Comparison of ENCODE assay signal across 31 mouse cellular contexts in the genomic region with DNA sequence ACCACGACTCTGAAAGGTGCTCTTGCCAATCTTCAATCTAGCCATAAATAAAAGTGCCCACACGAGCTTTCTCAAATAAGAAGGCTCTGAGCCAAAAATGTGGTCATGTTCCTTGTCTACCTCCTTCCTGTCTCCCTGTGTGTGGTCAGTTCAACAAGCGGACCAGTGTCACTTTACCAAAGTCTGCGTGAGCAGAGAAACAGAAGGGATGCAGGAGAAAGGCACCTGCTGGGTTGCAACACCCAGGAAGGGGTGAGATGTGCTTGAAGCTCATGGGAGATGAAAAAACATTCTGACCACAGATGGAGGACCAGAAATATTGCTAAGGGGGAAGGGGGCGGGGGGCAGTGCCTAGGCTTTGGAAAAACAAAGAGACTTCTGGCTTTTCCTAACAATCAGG. TPM values are rescaled to one million over a fixed set of nuclear protein-coding genes. Genes with fewer than 3 reads are reported as not detected.
DNase-seq lines count a peak whose midpoint lies in the region; ATAC-seq and TF ChIP-seq lines count a peak whose summit lies in the region.
"Had no signal": no experiment of that assay in that cellular context is flagged by ENCODE, and none has a peak within 500 bp of the region (broad histone marks: within the 10 kb centered on the region; RNA-seq: fewer than 3 reads in every experiment).

No protein-coding gene starts in this region.

- no peak overlapping the region for H3K27ac ChIP-seq in liver, embryonic 15.5 days (replicated peaks)
- no peak overlapping the region for H3K27ac ChIP-seq in liver, embryonic 11.5 days (ENCODE audit: low read depth, low read length)
- H3K27ac ChIP-seq in liver, postnatal 0 days (ENCODE audit: low read depth) = peak overlapping the region; percentile 82
- no peak overlapping the region for H3K27ac ChIP-seq in midbrain, embryonic 11.5 days (ENCODE audit: low read depth, low read length)
- H3K27ac ChIP-seq: forebrain, embryonic 10.5 days; forebrain, embryonic 13.5 days; hindbrain, embryonic 12.5 days; hindbrain, embryonic 15.5 days had no signal

- no peak for DNase-seq in liver, embryonic 11.5 days (ENCODE audit: low spot score)
- peak; percentile 75 for DNase-seq in liver, postnatal 0 days
- no peak for DNase-seq in midbrain, embryonic 11.5 days (ENCODE audit: low spot score, missing footprints)
- DNase-seq in right cerebral cortex, adult 18-20 months = no peak
- DNase-seq: adrenal gland, postnatal 25 days; B cell, adult 2 months; cerebellum, adult 11-12 months; cerebellum, adult 8-10 months; cerebellum, postnatal 10 days; cerebellum, postnatal 36 days; gastrocnemius, postnatal 10 days; gastrocnemius, postnatal 36 days; heart, adult 11 months had no signal

- no peaks in the 10 kb centered on the region for H3K36me3 ChIP-seq in liver, embryonic 15.5 days (replicated peaks)
- H3K36me3 ChIP-seq in liver, embryonic 11.5 days (ENCODE audit: control insufficient read depth, insufficient read depth, low read length) = no peaks in the 10 kb centered on the region
- no peaks in the 10 kb centered on the region; the same call in 1 of the 2 replicates for H3K36me3 ChIP-seq in liver, postnatal 0 days (replicated peaks; ENCODE audit: insufficient read depth, low read length)
- no peaks in the 10 kb centered on the region; the same call in 1 of the 2 replicates for H3K36me3 ChIP-seq in midbrain, embryonic 11.5 days (ENCODE audit: control insufficient read depth, insufficient read depth, low read length)
- H3K36me3 ChIP-seq: forebrain, embryonic 10.5 days; G1E; hindbrain, embryonic 12.5 days; hindbrain, embryonic 15.5 days had no signal

- peak; percentile 16; the same call in 1 of the 2 replicates for ATAC-seq in liver, embryonic 15.5 days (ENCODE audit: insufficient read depth)
- ATAC-seq in liver, embryonic 11.5 days (replicated peaks; ENCODE audit: low FRiP score) = no peak
- ATAC-seq in common myeloid progenitor, adult 5-6 weeks (replicated peaks; ENCODE audit: low read depth, poor library complexity, severe bottlenecking) = peak; percentile 66
- peak; percentile 53 for ATAC-seq in liver, postnatal 0 days
- no peak for ATAC-seq in midbrain, embryonic 11.5 days (ENCODE audit: low FRiP score)
- ATAC-seq: forebrain, embryonic 13.5 days; forebrain, embryonic 16.5 days; Patski had no signal

- H3K4me1 ChIP-seq in liver, embryonic 15.5 days (replicated peaks) = no peaks in the 10 kb centered on the region
- H3K4me1 ChIP-seq in liver, embryonic 11.5 days (replicated peaks; ENCODE audit: control insufficient read depth, insufficient read depth, low read length) = no peaks in the 10 kb centered on the region
- H3K4me1 ChIP-seq in liver, postnatal 0 days (ENCODE audit: insufficient read depth) = no peaks in the 10 kb centered on the region
- H3K4me1 ChIP-seq in midbrain, embryonic 11.5 days (ENCODE audit: control insufficient read depth, insufficient read depth, low read length) = no peaks in the 10 kb centered on the region
- H3K4me1 ChIP-seq: forebrain, embryonic 13.5 days; hindbrain, embryonic 12.5 days; hindbrain, embryonic 15.5 days had no signal

- TF ChIP-seq CTCF in liver, postnatal 0 days (IDR thresholded peaks at IDR 0.05; ENCODE audit: low read depth) = no peak

- H3K4me3 ChIP-seq in liver, embryonic 15.5 days (replicated peaks) = no peak overlapping the region
- H3K4me3 ChIP-seq in liver, embryonic 11.5 days (ENCODE audit: low read depth, low read length) = no peak overlapping the region
- H3K4me3 ChIP-seq in liver, postnatal 0 days (ENCODE audit: low read depth, low read length) = no peak overlapping the region
- H3K4me3 ChIP-seq in midbrain, embryonic 11.5 days (ENCODE audit: low read depth, low read length) = no peak overlapping the region
- H3K4me3 ChIP-seq: forebrain, embryonic 10.5 days; forebrain, embryonic 13.5 days; hindbrain, embryonic 12.5 days; hindbrain, embryonic 15.5 days had no signal

- no peaks in the 10 kb centered on the region for H3K9me3 ChIP-seq in liver, embryonic 15.5 days (replicated peaks)
- H3K9me3 ChIP-seq in liver, embryonic 11.5 days (ENCODE audit: control insufficient read depth, low read length) = no peaks in the 10 kb centered on the region
- no peaks in the 10 kb centered on the region for H3K9me3 ChIP-seq in liver, postnatal 0 days (ENCODE audit: low read length)
- H3K9me3 ChIP-seq in midbrain, embryonic 11.5 days (ENCODE audit: control insufficient read depth, low read length) = no peaks in the 10 kb centered on the region
- H3K9me3 ChIP-seq: forebrain, embryonic 10.5 days; forebrain, embryonic 13.5 days; G1E; hindbrain, embryonic 12.5 days; hindbrain, embryonic 15.5 days had no signal

- WGBS in liver, embryonic 15.5 days (ENCODE audit: insufficient replicate concordance) = 27% methylated on average over 5 of the region's 5 CpGs
- 66% methylated on average over 5 of the region's 5 CpGs for WGBS in liver, embryonic 11.5 days
- WGBS in liver, postnatal 0 days (ENCODE audit: insufficient replicate concordance) = 32% methylated on average over 5 of the region's 5 CpGs
- WGBS in midbrain, embryonic 11.5 days = 71% methylated on average over 5 of the region's 5 CpGs

- peak; percentile 29; the same call in 1 of the 2 replicates for TF ChIP-seq EP300 in liver, postnatal 0 days (IDR thresholded peaks at IDR 0.05; ENCODE audit: low read depth)

- no peak overlapping the region for H3K9ac ChIP-seq in liver, embryonic 15.5 days
- H3K9ac ChIP-seq in liver, embryonic 11.5 days (ENCODE audit: low read depth, low read length) = no peak overlapping the region
- no peak overlapping the region for H3K9ac ChIP-seq in liver, postnatal 0 days (replicated peaks)
- H3K9ac ChIP-seq in midbrain, embryonic 11.5 days (ENCODE audit: low read length) = no peak overlapping the region
- H3K9ac ChIP-seq: forebrain, embryonic 13.5 days; hindbrain, embryonic 12.5 days; hindbrain, embryonic 15.5 days had no signal

- H3K4me2 ChIP-seq in liver, embryonic 15.5 days = no peak overlapping the region
- H3K4me2 ChIP-seq in liver, embryonic 11.5 days = no peak overlapping the region
- no peak overlapping the region for H3K4me2 ChIP-seq in liver, postnatal 0 days (ENCODE audit: low read depth, low read length)
- H3K4me2 ChIP-seq in midbrain, embryonic 11.5 days = no peak overlapping the region
- H3K4me2 ChIP-seq: forebrain, embryonic 13.5 days; heart, embryonic 11.5 days; hindbrain, embryonic 12.5 days; hindbrain, embryonic 15.5 days had no signal

- H3K27me3 ChIP-seq in liver, embryonic 15.5 days = no peaks in the 10 kb centered on the region
- H3K27me3 ChIP-seq in liver, embryonic 11.5 days (replicated peaks; ENCODE audit: control insufficient read depth, insufficient read depth, low read length) = no peaks in the 10 kb centered on the region
- H3K27me3 ChIP-seq in liver, postnatal 0 days (ENCODE audit: insufficient read depth, low read length) = no peaks in the 10 kb centered on the region
- H3K27me3 ChIP-seq in midbrain, embryonic 11.5 days (ENCODE audit: control insufficient read depth, insufficient read depth, low read length) = no peaks in the 10 kb centered on the region
- H3K27me3 ChIP-seq: CH12.LX; forebrain, embryonic 13.5 days; hindbrain, embryonic 12.5 days; hindbrain, embryonic 15.5 days had no signal

RNA-seq across cellular contexts. Expression of a gene that starts 8.3 kb away (rescaled TPM):
- polyA plus RNA-seq in liver, embryonic 15.5 days (2015; fragmentation: Nextera tagmentation; extraction: Ambion mirVana) = 2,676 and 4,109 TPM in 2 replicates
- polyA plus RNA-seq in liver, embryonic 11.5 days (2014; fragmentation: Nextera tagmentation; extraction: Ambion mirVana) = 79.0 and 82.8 TPM in 2 replicates
- not detected in 2 replicates for total RNA-seq in common myeloid progenitor, adult 5-6 weeks (2017)
- 25,564 and 27,060 TPM in 2 replicates for polyA plus RNA-seq in liver, postnatal 0 days (2015; fragmentation: Nextera tagmentation; extraction: Ambion mirVana)
- polyA plus RNA-seq in midbrain, embryonic 11.5 days (2014; fragmentation: Nextera tagmentation; extraction: Ambion mirVana) = 0.14 TPM in 1 of 2 replicates, not detected in the other
- total RNA-seq: CH12.LX; hematopoietic stem cell, adult 5-6 weeks had no signal
- polyA plus RNA-seq: embryonic facial prominence, embryonic 11.5 days; embryonic facial prominence, embryonic 14.5 days; forebrain, embryonic 10.5 days; forebrain, embryonic 13.5 days; hindbrain, embryonic 12.5 days; Patski had no signal

RNA-seq across cellular contexts. Expression of a gene that starts 18.8 kb away (rescaled TPM):
- 7.3 and 12.9 TPM in 2 replicates for polyA plus RNA-seq in liver, embryonic 15.5 days (2015; fragmentation: Nextera tagmentation; extraction: Ambion mirVana)
- 0.22 and 0.69 TPM in 2 replicates for polyA plus RNA-seq in liver, embryonic 11.5 days (2014; fragmentation: Nextera tagmentation; extraction: Ambion mirVana)
- not detected in 2 replicates for total RNA-seq in common myeloid progenitor, adult 5-6 weeks (2017)
- 578 and 644 TPM in 2 replicates for polyA plus RNA-seq in liver, postnatal 0 days (2015; fragmentation: Nextera tagmentation; extraction: Ambion mirVana)
- polyA plus RNA-seq in midbrain, embryonic 11.5 days (2014; fragmentation: Nextera tagmentation; extraction: Ambion mirVana) = not detected in 2 replicates
- total RNA-seq: hematopoietic stem cell, adult 5-6 weeks had no signal
- polyA plus RNA-seq: forebrain, embryonic 10.5 days; forebrain, embryonic 13.5 days; forebrain, embryonic 16.5 days; heart, embryonic 14.5 days; heart, postnatal 0 days; hindbrain, embryonic 12.5 days; hindbrain, embryonic 15.5 days had no signal

RNA-seq across cellular contexts. Expression of a gene that starts 41.7 kb away (rescaled TPM):
- polyA plus RNA-seq in liver, embryonic 15.5 days (2015; fragmentation: Nextera tagmentation; extraction: Ambion mirVana) = 58.3 and 60.7 TPM in 2 replicates
- polyA plus RNA-seq in liver, embryonic 11.5 days (2014; fragmentation: Nextera tagmentation; extraction: Ambion mirVana) = 125 and 131 TPM in 2 replicates
- total RNA-seq in common myeloid progenitor, adult 5-6 weeks (2017) = 95.9 and 103 TPM in 2 replicates
- polyA plus RNA-seq in liver, postnatal 0 days (2015; fragmentation: Nextera tagmentation; extraction: Ambion mirVana) = 48.9 and 50.3 TPM in 2 replicates
- 100 and 104 TPM in 2 replicates for polyA plus RNA-seq in midbrain, embryonic 11.5 days (2014; fragmentation: Nextera tagmentation; extraction: Ambion mirVana)

RNA-seq across cellular contexts. Expression of a gene that starts 41.9 kb away (rescaled TPM):
- 22.9 and 27.6 TPM in 2 replicates for polyA plus RNA-seq in liver, embryonic 15.5 days (2015; fragmentation: Nextera tagmentation; extraction: Ambion mirVana)
- 44.8 and 47.3 TPM in 2 replicates for polyA plus RNA-seq in liver, embryonic 11.5 days (2014; fragmentation: Nextera tagmentation; extraction: Ambion mirVana)
- total RNA-seq in common myeloid progenitor, adult 5-6 weeks (2017) = 31.8 and 39.5 TPM in 2 replicates
- polyA plus RNA-seq in liver, postnatal 0 days (2015; fragmentation: Nextera tagmentation; extraction: Ambion mirVana) = 13.7 and 14.6 TPM in 2 replicates
- 36.3 and 40.2 TPM in 2 replicates for polyA plus RNA-seq in midbrain, embryonic 11.5 days (2014; fragmentation: Nextera tagmentation; extraction: Ambion mirVana)

RNA-seq across cellular contexts. Expression of a gene that starts 51.5 kb away (rescaled TPM):
- polyA plus RNA-seq in liver, embryonic 15.5 days (2015; fragmentation: Nextera tagmentation; extraction: Ambion mirVana) = 2.2 and 4.9 TPM in 2 replicates
- polyA plus RNA-seq in liver, embryonic 11.5 days (2014; fragmentation: Nextera tagmentation; extraction: Ambion mirVana) = 0.22 TPM in 1 of 2 replicates, not detected in the other
- not detected in 2 replicates for total RNA-seq in common myeloid progenitor, adult 5-6 weeks (2017)
- polyA plus RNA-seq in liver, postnatal 0 days (2015; fragmentation: Nextera tagmentation; extraction: Ambion mirVana) = 443 and 542 TPM in 2 replicates
- 0.10 TPM in 1 of 2 replicates, not detected in the other for polyA plus RNA-seq in midbrain, embryonic 11.5 days (2014; fragmentation: Nextera tagmentation; extraction: Ambion mirVana)
- total RNA-seq: CH12.LX; G1E; gastrocnemius, postnatal 36 days; heart, adult 8-10 months; heart, postnatal 25 days; hematopoietic stem cell, adult 5-6 weeks had no signal
- polyA plus RNA-seq: embryonic facial prominence, embryonic 11.5 days; embryonic facial prominence, embryonic 14.5 days; forebrain, embryonic 10.5 days; forebrain, embryonic 16.5 days; G1E; heart, embryonic 11.5 days; heart, embryonic 14.5 days; heart, postnatal 0 days; hindbrain, embryonic 12.5 days; hindbrain, embryonic 15.5 days; Patski had no signal

Comparison
In these comparisons a context has a peak if more than half of its experiments do, and no peak if none do; other contexts are left out.
1. ATAC-seq: peak in liver, embryonic 15.5 days (single experiment), common myeloid progenitor, adult 5-6 weeks (single experiment) and liver, postnatal 0 days (single experiment); none in liver, embryonic 11.5 days (single experiment) and midbrain, embryonic 11.5 days (single experiment).
2. RNA of a gene that starts 18.8 kb away (polyA plus RNA-seq): 578 to 644 TPM in liver, postnatal 0 days; 7.3 to 12.9 TPM in liver, embryonic 15.5 days, 0.22 to 0.69 TPM in liver, embryonic 11.5 days and not detected in midbrain, embryonic 11.5 days; every median in the first group is over 10 times any median in the second.
3. RNA of a gene that starts 8.3 kb away (polyA plus RNA-seq): 25,564 to 27,060 TPM in liver, postnatal 0 days, 2,676 to 4,109 TPM in liver, embryonic 15.5 days and 79.0 to 82.8 TPM in liver, embryonic 11.5 days; 0.14 TPM in midbrain, embryonic 11.5 days; every median in the first group is over 10 times any median in the second.